Mouse (Mus musculus) stomach, postnatal 0 days (tissue): ENCODE measurements around the gene Pla2g3.

Experiments
- CTCF ChIP-seq: IDR thresholded peaks from 2 replicates; pipeline ENCODE4 v1.5.1; 2016; ENCODE audit warnings: antibody characterized with exemption, low read depth, mild to moderate bottlenecking, moderate library complexity
- EP300 ChIP-seq: optimal IDR thresholded peaks from 2 replicates; pipeline ENCODE3; 2016; ENCODE audit warnings: antibody characterized with exemption

DNA sequence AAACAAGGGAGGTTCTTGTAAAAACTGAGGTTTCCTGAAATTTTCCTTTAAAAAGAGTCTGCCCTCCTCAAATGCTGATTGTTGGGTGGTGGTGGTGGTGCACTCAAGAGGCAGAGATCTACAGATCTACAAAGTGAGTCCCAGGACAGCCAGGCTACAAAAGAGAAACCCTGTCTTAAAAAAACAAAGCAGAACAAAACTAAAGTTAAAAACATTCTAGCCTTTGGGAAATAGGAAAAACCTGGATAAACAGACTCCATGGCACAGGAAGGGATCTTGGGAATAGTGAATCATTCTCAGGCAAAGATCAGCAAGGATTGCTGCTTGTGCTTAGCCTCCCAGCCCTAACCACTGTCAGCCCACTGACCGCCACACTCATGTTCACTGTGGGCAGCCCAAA lies 25.2 kb upstream of the Pla2g3 start:
- TF ChIP-seq CTCF (no peak), EP300 (no peak)
